Mouse (Mus musculus): ENCODE measurements at regions not wholly inside any gene's neighbourhood (a gene's known extent, or its start where the extent isn't known, plus 50 kb on each side); places are given as distances from the start of the nearest gene placed in this dataset.

GRCm38 (mm10) chr8:127915591-127916028 is 442.8 kb upstream of the Nrp1 start:
- no peak for DNase-seq

- DNase-seq: no peak
Measured at GRCm38 (mm10) chr8:127921925-127922324, 436.5 kb upstream of the Nrp1 start.

- DNase-seq: no peak
Measured at GRCm38 (mm10) chr8:127923321-127923720, 435.1 kb upstream of the Nrp1 start.

GRCm38 (mm10) chr8:127932276-127932675 is 426.1 kb upstream of the Nrp1 start:
- no peak for DNase-seq

- no peak for DNase-seq
Measured at GRCm38 (mm10) chr8:127936792-127937435, 421.5 kb upstream of the Nrp1 start.

- DNase-seq: no peak
Measured at GRCm38 (mm10) chr8:127939284-127939985, 419.0 kb upstream of the Nrp1 start.

- no peak for DNase-seq
Measured at GRCm38 (mm10) chr8:127939986-127940359, 418.4 kb upstream of the Nrp1 start.

- DNase-seq: no peak
Measured at GRCm38 (mm10) chr8:127942319-127942718, 416.1 kb upstream of the Nrp1 start.

- no peak for DNase-seq
Measured at GRCm38 (mm10) chr8:127944955-127945498, 413.4 kb upstream of the Nrp1 start.

- no peak for DNase-seq
Measured at GRCm38 (mm10) chr8:127957571-127957970, 400.8 kb upstream of the Nrp1 start.

GRCm38 (mm10) chr8:127958351-127959044 is 399.9 kb upstream of the Nrp1 start:
- DNase-seq: no peak

GRCm38 (mm10) chr8:127962862-127963261 is 395.5 kb upstream of the Nrp1 start:
- DNase-seq: no peak

GRCm38 (mm10) chr8:127963625-127964024 is 394.8 kb upstream of the Nrp1 start:
- DNase-seq: no peak

GRCm38 (mm10) chr8:127964801-127965200 is 393.6 kb upstream of the Nrp1 start:
- no peak for DNase-seq

GRCm38 (mm10) chr8:127965341-127965740 is 393.1 kb upstream of the Nrp1 start:
- DNase-seq: no peak

- DNase-seq: no peak
Measured at GRCm38 (mm10) chr8:127968026-127968425, 390.4 kb upstream of the Nrp1 start.

GRCm38 (mm10) chr8:127973194-127973593 is 385.2 kb upstream of the Nrp1 start:
- no peak for DNase-seq

GRCm38 (mm10) chr8:127977746-127978145 is 380.7 kb upstream of the Nrp1 start:
- no peak for DNase-seq

- DNase-seq: no peak
Measured at GRCm38 (mm10) chr8:127979180-127980030, 379.0 kb upstream of the Nrp1 start.

GRCm38 (mm10) chr8:127982165-127982564 is 376.2 kb upstream of the Nrp1 start:
- no peak for DNase-seq

GRCm38 (mm10) chr8:127985616-127986015 is 372.8 kb upstream of the Nrp1 start:
- peak; percentile 3 for DNase-seq

GRCm38 (mm10) chr8:127988887-127989286 is 369.5 kb upstream of the Nrp1 start:
- no peak for DNase-seq

- no peak for DNase-seq
Measured at GRCm38 (mm10) chr8:127994898-127995297, 363.5 kb upstream of the Nrp1 start.

Data from cerebellum, adult 8-10 months (tissue).